Mouse (Mus musculus): Measurements from ENCODE around the gene Arnt. TPM values are rescaled to one million over a fixed set of nuclear protein-coding genes. Genes with fewer than 3 reads are reported as not detected.
"Not testable (repeated sequence)": the region's sequence is repeated elsewhere in the genome, so short reads cannot be mapped to it uniquely, and the experiment has no call there.

Arnt gene
- total RNA-seq, 1 experiment = 25.1 TPM

- Histone ChIP-seq H3K36me3 (ENCODE audit: control insufficient read depth, insufficient read depth, low read length, poor library complexity, severe bottlenecking) (no peaks in the 10 kb centered on the region), H3K4me3 (ENCODE audit: insufficient read depth in 1 of 2, low read depth in 1 of 2, low read length in 2 of 2, poor library complexity in 1 of 2, severe bottlenecking in 1 of 2) (no peak overlapping the region), H3K27ac (ENCODE audit: insufficient read depth, low read depth, low read length, poor library complexity, severe bottlenecking) (no peak overlapping the region), H3K9ac (ENCODE audit: insufficient read depth, low read depth, low read length, poor library complexity, severe bottlenecking) (no peak overlapping the region), H3K4me1 (ENCODE audit: control insufficient read depth in 2 of 2, insufficient read depth in 2 of 2, low read length in 2 of 2, poor library complexity in 1 of 2) (no peaks in the 10 kb centered on the region), H3K9me3 (ENCODE audit: control insufficient read depth, insufficient read depth, low read depth, low read length) (no peaks in the 10 kb centered on the region)
- no peak for TF ChIP-seq MAFK (IDR thresholded peaks at IDR 0.05; ENCODE audit: insufficient read depth, low read depth, low read length)
- no peak for TF ChIP-seq CHD2 (IDR thresholded peaks at IDR 0.05; ENCODE audit: low read depth, low read length)
- TF ChIP-seq HCFC1 (IDR thresholded peaks at IDR 0.05; ENCODE audit: borderline replicate concordance, insufficient read depth, low read length) = no peak
- TF ChIP-seq ZNF384 (IDR thresholded peaks at IDR 0.05; ENCODE audit: low read depth, low read length) = no peak
- TF ChIP-seq ZC3H11A (IDR thresholded peaks at IDR 0.05; ENCODE audit: borderline replicate concordance, low read depth, low read length) = no peak
- no peak for DNase-seq (ENCODE audit: low read depth, low spot score)
- in situ Hi-C loops (cut with MboI; ENCODE audit: low sequenced_read_pairs in 2 of 2, unreplicated experiment in 2 of 2) = no loop called here
Measured at GRCm38 (mm10) chr3:95533364-95533763, 99.2 kb downstream of the Arnt start.

DNA sequence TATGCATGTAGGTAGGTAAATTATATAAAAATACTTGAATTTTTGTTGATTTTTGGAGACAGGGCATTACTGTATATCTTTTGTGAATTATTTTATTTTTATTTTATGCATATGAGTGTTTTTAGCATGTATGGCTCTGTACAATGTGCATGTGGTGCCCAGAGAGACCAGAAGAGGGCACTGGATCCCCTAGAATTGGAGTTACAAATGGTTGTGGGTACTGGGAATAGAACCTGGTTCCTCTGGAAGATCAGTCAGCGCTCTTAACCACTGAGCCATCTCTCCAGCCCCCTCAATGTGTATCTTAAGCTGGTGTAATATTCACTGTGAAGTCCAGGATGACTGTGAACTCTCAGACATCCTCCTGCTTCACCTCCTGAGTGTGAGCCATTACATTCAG is 100.7 kb downstream of the Arnt start:
- no peaks in the 10 kb centered on the region for H3K4me1 ChIP-seq (ENCODE audit: control insufficient read depth in 2 of 2, insufficient read depth in 2 of 2, low read length in 2 of 2, poor library complexity in 1 of 2)
- in situ Hi-C loops (cut with MboI; ENCODE audit: low sequenced_read_pairs in 2 of 2, unreplicated experiment in 2 of 2) = no loop called here
- no peak overlapping the region for H3K27ac ChIP-seq (ENCODE audit: insufficient read depth, low read depth, low read length, poor library complexity, severe bottlenecking)
- DNase-seq (ENCODE audit: low read depth, low spot score) = no peak
- no peak overlapping the region for H3K4me3 ChIP-seq (ENCODE audit: insufficient read depth in 1 of 2, low read depth in 1 of 2, low read length in 2 of 2, poor library complexity in 1 of 2, severe bottlenecking in 1 of 2)
- no peak for TF ChIP-seq MAFK (IDR thresholded peaks at IDR 0.05; ENCODE audit: insufficient read depth, low read depth, low read length)
- TF ChIP-seq HCFC1 (IDR thresholded peaks at IDR 0.05; ENCODE audit: borderline replicate concordance, insufficient read depth, low read length) = no peak
- TF ChIP-seq CHD2 (IDR thresholded peaks at IDR 0.05; ENCODE audit: low read depth, low read length) = no peak
- no peaks in the 10 kb centered on the region for H3K36me3 ChIP-seq (ENCODE audit: control insufficient read depth, insufficient read depth, low read length, poor library complexity, severe bottlenecking)
- H3K9me3 ChIP-seq (ENCODE audit: control insufficient read depth, insufficient read depth, low read depth, low read length) = no peaks in the 10 kb centered on the region
- no peak overlapping the region for H3K9ac ChIP-seq (ENCODE audit: insufficient read depth, low read depth, low read length, poor library complexity, severe bottlenecking)

DNA sequence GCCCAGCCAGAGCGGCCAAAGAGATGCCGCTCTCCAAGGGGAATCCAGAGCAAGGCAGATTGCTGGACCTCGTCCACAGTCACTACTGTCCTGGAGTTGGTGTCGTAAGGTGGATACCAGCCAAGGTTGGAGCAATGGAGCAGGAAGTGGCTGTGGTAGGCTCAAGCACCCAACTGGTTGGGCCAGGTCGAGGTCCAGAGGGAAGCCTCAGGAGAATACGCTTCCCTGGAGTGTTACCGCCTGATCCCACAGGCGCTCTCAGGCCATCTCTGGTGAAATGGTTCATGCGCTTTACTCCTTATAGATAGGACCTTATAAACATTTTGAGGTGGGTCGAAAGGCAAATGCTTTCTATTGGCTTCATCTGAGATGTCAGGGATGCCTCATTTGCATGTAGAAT is 104.7 kb downstream of the Arnt start:
- Histone ChIP-seq H3K9ac (ENCODE audit: insufficient read depth, low read depth, low read length, poor library complexity, severe bottlenecking) (no peak overlapping the region), H3K36me3 (ENCODE audit: control insufficient read depth, insufficient read depth, low read length, poor library complexity, severe bottlenecking) (no peaks in the 10 kb centered on the region), H3K27ac (ENCODE audit: insufficient read depth, low read depth, low read length, poor library complexity, severe bottlenecking) (no peak overlapping the region), H3K9me3 (ENCODE audit: control insufficient read depth, insufficient read depth, low read depth, low read length) (no peaks in the 10 kb centered on the region), H3K4me1 (ENCODE audit: control insufficient read depth in 2 of 2, insufficient read depth in 2 of 2, low read length in 2 of 2, poor library complexity in 1 of 2) (no peaks in the 10 kb centered on the region), H3K4me3 (ENCODE audit: insufficient read depth in 1 of 2, low read depth in 1 of 2, low read length in 2 of 2, poor library complexity in 1 of 2, severe bottlenecking in 1 of 2) (no peak overlapping the region)
- in situ Hi-C loops (cut with MboI; ENCODE audit: low sequenced_read_pairs in 2 of 2, unreplicated experiment in 2 of 2) = no loop called here
- TF ChIP-seq HCFC1 (IDR thresholded peaks at IDR 0.05; ENCODE audit: borderline replicate concordance, insufficient read depth, low read length) (no peak), CHD2 (IDR thresholded peaks at IDR 0.05; ENCODE audit: low read depth, low read length) (no peak)
- no peak for DNase-seq (ENCODE audit: low read depth, low spot score)

DNA sequence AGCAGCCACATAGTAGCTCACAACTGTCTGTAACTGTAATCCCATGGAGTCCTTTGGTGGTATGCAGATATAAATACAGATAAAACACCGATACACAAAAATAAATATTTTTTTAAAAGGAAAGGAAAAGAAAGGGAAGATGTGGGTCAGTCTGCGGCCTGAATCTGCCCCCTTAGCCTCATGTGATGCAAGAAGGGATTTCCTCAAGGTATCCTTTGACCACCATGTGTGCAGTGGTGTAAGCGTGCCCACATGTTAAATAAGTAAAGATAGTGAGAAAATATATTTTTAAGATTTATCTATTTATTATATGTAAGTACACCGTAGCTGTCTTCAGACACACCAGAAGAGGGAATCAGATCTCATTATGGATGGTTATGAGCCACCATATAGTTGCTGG is 105.6 kb downstream of the Arnt start:
- Histone ChIP-seq H3K9me3 (ENCODE audit: control insufficient read depth, insufficient read depth, low read depth, low read length) (no peaks in the 10 kb centered on the region), H3K9ac (ENCODE audit: insufficient read depth, low read depth, low read length, poor library complexity, severe bottlenecking) (no peak overlapping the region), H3K4me3 (ENCODE audit: insufficient read depth in 1 of 2, low read depth in 1 of 2, low read length in 2 of 2, poor library complexity in 1 of 2, severe bottlenecking in 1 of 2) (no peak overlapping the region), H3K4me1 (ENCODE audit: control insufficient read depth in 2 of 2, insufficient read depth in 2 of 2, low read length in 2 of 2, poor library complexity in 1 of 2) (peaks cover 0 to under 1% of the 10 kb centered on the region in 2 experiments; a peak in 1 of 4 replicates), H3K36me3 (ENCODE audit: control insufficient read depth, insufficient read depth, low read length, poor library complexity, severe bottlenecking) (no peaks in the 10 kb centered on the region), H3K27ac (ENCODE audit: insufficient read depth, low read depth, low read length, poor library complexity, severe bottlenecking) (no peak overlapping the region)
- in situ Hi-C loops (cut with MboI; ENCODE audit: low sequenced_read_pairs in 2 of 2, unreplicated experiment in 2 of 2) = no loop called here
- TF ChIP-seq ZNF384 (IDR thresholded peaks at IDR 0.05; ENCODE audit: low read depth, low read length) (no peak), CHD2 (IDR thresholded peaks at IDR 0.05; ENCODE audit: low read depth, low read length) (no peak), HCFC1 (IDR thresholded peaks at IDR 0.05; ENCODE audit: borderline replicate concordance, insufficient read depth, low read length) (no peak), MAFK (IDR thresholded peaks at IDR 0.05; ENCODE audit: insufficient read depth, low read depth, low read length) (no peak), ZC3H11A (IDR thresholded peaks at IDR 0.05; ENCODE audit: borderline replicate concordance, low read depth, low read length) (no peak)
- DNase-seq (ENCODE audit: low read depth, low spot score) = no peak

GRCm38 (mm10) chr3:95541186-95541585 is 107.0 kb downstream of the Arnt start:
- H3K36me3 ChIP-seq (ENCODE audit: control insufficient read depth, insufficient read depth, low read length, poor library complexity, severe bottlenecking); H3K27ac ChIP-seq (ENCODE audit: insufficient read depth, low read depth, low read length, poor library complexity, severe bottlenecking); H3K4me1 ChIP-seq (ENCODE audit: control insufficient read depth in 2 of 2, insufficient read depth in 2 of 2, low read length in 2 of 2, poor library complexity in 1 of 2); DNase-seq (ENCODE audit: low read depth, low spot score); H3K4me3 ChIP-seq (ENCODE audit: insufficient read depth in 1 of 2, low read depth in 1 of 2, low read length in 2 of 2, poor library complexity in 1 of 2, severe bottlenecking in 1 of 2); H3K9me3 ChIP-seq (ENCODE audit: control insufficient read depth, insufficient read depth, low read depth, low read length); in situ Hi-C loops (cut with MboI; ENCODE audit: low sequenced_read_pairs in 2 of 2, unreplicated experiment in 2 of 2); H3K9ac ChIP-seq (ENCODE audit: insufficient read depth, low read depth, low read length, poor library complexity, severe bottlenecking): not testable (repeated sequence)

All from ES-E14 (cell line).